Mouse (Mus musculus) retina, postnatal 7 days (tissue): ENCODE data around the gene Tmem63c.

Source experiments
- DNase-seq: peaks from one replicate; pipeline ENCODE4 v3.0.0-alpha.2; 2012; ENCODE audit warnings: low read depth, low spot score

The Tmem63c gene

GRCm38 (mm10) chr12:87054873-87055272 is 33.7 kb downstream of the Tmem63c start:
- no peak for DNase-seq

GRCm38 (mm10) chr12:87057066-87057465 is 35.9 kb downstream of the Tmem63c start:
- DNase-seq: no peak

GRCm38 (mm10) chr12:87065446-87065845 is 44.3 kb downstream of the Tmem63c start:
- no peak for DNase-seq

GRCm38 (mm10) chr12:87066429-87066828 is 45.3 kb downstream of the Tmem63c start:
- no peak for DNase-seq

GRCm38 (mm10) chr12:87070520-87070919 is 49.4 kb downstream of the Tmem63c start:
- no peak for DNase-seq

- no peak for DNase-seq
Observed at GRCm38 (mm10) chr12:87076610-87077009, 55.5 kb downstream of the Tmem63c start.

GRCm38 (mm10) chr12:87082797-87083196 is 61.7 kb downstream of the Tmem63c start:
- no peak for DNase-seq

GRCm38 (mm10) chr12:87087236-87087635 is 66.1 kb downstream of the Tmem63c start:
- DNase-seq: no peak

- DNase-seq: no peak
Observed at GRCm38 (mm10) chr12:87088331-87088730, 67.2 kb downstream of the Tmem63c start.

- DNase-seq: no peak
Observed at GRCm38 (mm10) chr12:87089255-87089654, 68.1 kb downstream of the Tmem63c start.

- no peak for DNase-seq
Observed at GRCm38 (mm10) chr12:87089701-87090100, 68.6 kb downstream of the Tmem63c start.

GRCm38 (mm10) chr12:87091916-87092315 is 70.8 kb downstream of the Tmem63c start:
- DNase-seq: no peak

- DNase-seq: no peak
Observed at GRCm38 (mm10) chr12:87093249-87093648, 72.1 kb downstream of the Tmem63c start.

- DNase-seq: no peak
Observed at GRCm38 (mm10) chr12:87093671-87094070, 72.5 kb downstream of the Tmem63c start.

GRCm38 (mm10) chr12:87100331-87100730 is 79.2 kb downstream of the Tmem63c start:
- no peak for DNase-seq

- no peak for DNase-seq
Observed at GRCm38 (mm10) chr12:87102165-87102631, 81.1 kb downstream of the Tmem63c start, which contains the start of gene Ngb. TSS of gene Ngb (minus strand) at chr12:87102539.

GRCm38 (mm10) chr12:87103471-87103870 is 82.3 kb downstream of the Tmem63c start:
- DNase-seq: no peak

- DNase-seq: no peak
Observed at GRCm38 (mm10) chr12:87104796-87105195, 83.7 kb downstream of the Tmem63c start.

GRCm38 (mm10) chr12:87107357-87107977 is 86.3 kb downstream of the Tmem63c start:
- no peak for DNase-seq

GRCm38 (mm10) chr12:87121918-87122589 is 100.9 kb downstream of the Tmem63c start:
- DNase-seq: no peak

- peak; percentile 82 for DNase-seq
Observed at GRCm38 (mm10) chr12:87127256-87127655, 106.1 kb downstream of the Tmem63c start.

- DNase-seq: no peak
Observed at GRCm38 (mm10) chr12:87130224-87130623, 109.1 kb downstream of the Tmem63c start.

GRCm38 (mm10) chr12:87131181-87131580 is 110.0 kb downstream of the Tmem63c start:
- no peak for DNase-seq
